Mouse (Mus musculus) MEL (cell line): Measurements from ENCODE around the gene Tubd1.

ENCODE experiments used
- CHD2 ChIP-seq: IDR thresholded peaks from 2 replicates; pipeline ENCODE4 v1.6.1; 2011; ENCODE audit warnings: low read length, improper control_type of control experiment
- CTCF ChIP-seq, 3 experiments: IDR thresholded peaks in 2 of 3; conservative IDR thresholded peaks in 1 of 3; 2 replicates each; pipeline ENCODE4 v1.5.1; 2011 to 2012; ENCODE audit warnings: low read length in 3 of 3, low read depth in 2 of 3, mild to moderate bottlenecking in 2 of 3, improper control_type of control experiment in 1 of 3, inconsistent platforms in 1 of 3, mixed read lengths in 1 of 3, moderate library complexity in 1 of 3; ENCODE audit not compliant: control insufficient read depth in 1 of 3, insufficient read depth in 1 of 3, poor library complexity in 1 of 3, severe bottlenecking in 1 of 3
- MAFK ChIP-seq: IDR thresholded peaks from 2 replicates; pipeline ENCODE4 v1.6.1; 2011; ENCODE audit warnings: low read depth, mild to moderate bottlenecking, low read length, improper control_type of control experiment, borderline replicate concordance
- MAZ ChIP-seq: IDR thresholded peaks from 2 replicates; pipeline ENCODE4 v1.6.1; 2012; ENCODE audit warnings: low read depth, mild to moderate bottlenecking, inconsistent platforms, low read length, improper control_type of control experiment
- MEF2A ChIP-seq: IDR thresholded peaks from 2 replicates; pipeline ENCODE4 v1.6.1; 2014; ENCODE audit warnings: low read depth, mild to moderate bottlenecking, inconsistent platforms, low read length, improper control_type of control experiment; ENCODE audit not compliant: poor library complexity, insufficient replicate concordance, severe bottlenecking; ENCODE audit errors: extremely low read depth
- NELFE ChIP-seq: IDR thresholded peaks from 2 replicates; pipeline ENCODE4 v1.6.1; 2011; ENCODE audit warnings: low read depth, low read length, improper control_type of control experiment
- POLR2A ChIP-seq, 2 experiments: IDR thresholded peaks; 2 replicates each; pipeline ENCODE4 v1.6.1; 2011 to 2012; ENCODE audit warnings: low read length in 2 of 2, mild to moderate bottlenecking in 2 of 2, control low read depth in 1 of 2, improper control_type of control experiment in 1 of 2, low read depth in 1 of 2, moderate library complexity in 1 of 2; ENCODE audit not compliant: control insufficient read depth in 1 of 2, insufficient read depth in 1 of 2, poor library complexity in 1 of 2
- POLR2AphosphoS5 ChIP-seq: IDR thresholded peaks from 2 replicates; pipeline ENCODE4 v1.6.1; 2012; ENCODE audit warnings: low read depth, borderline replicate concordance, mild to moderate bottlenecking, inconsistent platforms, low read length, moderate library complexity, mixed read lengths
- RAD21 ChIP-seq: IDR thresholded peaks from 2 replicates; pipeline ENCODE4 v1.6.1; 2011; ENCODE audit warnings: mild to moderate bottlenecking, low read depth, low read length, improper control_type of control experiment
- SMC3 ChIP-seq: IDR thresholded peaks from 2 replicates; pipeline ENCODE4 v1.6.1; 2011; ENCODE audit warnings: low read depth, low read length, improper control_type of control experiment
- TCF12 ChIP-seq: IDR thresholded peaks from 2 replicates; pipeline ENCODE4 v1.6.1; 2014; ENCODE audit warnings: low read depth, mild to moderate bottlenecking, inconsistent platforms, low read length, improper control_type of control experiment, moderate library complexity
- USF1 ChIP-seq: IDR thresholded peaks from 2 replicates; pipeline ENCODE4 v1.6.1; 2014; ENCODE audit warnings: low read depth, mild to moderate bottlenecking, inconsistent platforms, low read length, improper control_type of control experiment, moderate library complexity
- ZNF384 ChIP-seq: IDR thresholded peaks from 2 replicates; pipeline ENCODE4 v1.6.1; 2012; ENCODE audit warnings: low read depth, mild to moderate bottlenecking, inconsistent platforms, low read length, improper control_type of control experiment

DNA sequence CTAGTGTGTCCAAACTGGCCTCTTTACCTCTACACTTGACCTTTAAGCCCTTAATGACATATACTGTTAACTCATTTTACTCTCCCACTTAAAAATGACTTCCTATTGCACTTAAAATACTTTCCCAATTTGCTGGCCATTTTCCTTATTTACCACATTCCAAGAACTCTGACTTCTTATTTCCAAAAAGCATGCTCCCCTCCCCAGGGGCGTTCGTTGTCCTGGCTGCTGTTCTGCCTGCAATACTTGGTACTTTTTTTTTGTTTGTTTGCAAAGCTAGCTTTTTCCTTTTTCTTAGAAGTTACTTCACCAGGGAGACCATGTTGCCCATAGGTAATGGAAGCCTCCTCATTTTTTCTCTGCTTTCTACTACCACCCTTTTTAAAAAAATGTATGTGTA is 41.7 kb upstream of the Tubd1 start:
- TF ChIP-seq MAFK (no peak), POLR2AphosphoS5 (no peak), POLR2A (IDR thresholded peaks at IDR 0.05; ENCODE audit: control insufficient read depth in 1 of 2, insufficient read depth in 1 of 2, low read depth in 1 of 2, low read length in 2 of 2, poor library complexity in 1 of 2) (peak in 1 of 2 experiments; percentile 39; a peak in 1 of 4 replicates), CTCF (IDR thresholded peaks at IDR 0.05 in 2 of 3, conservative IDR thresholded peaks at IDR 0.05 in 1 of 3; ENCODE audit: control insufficient read depth in 1 of 3, insufficient read depth in 1 of 3, low read depth in 2 of 3, low read length in 3 of 3, poor library complexity in 1 of 3, severe bottlenecking in 1 of 3) (no peak), TCF12 (no peak), USF1 (no peak), MAZ (no peak), RAD21 (no peak), SMC3 (no peak), CHD2 (no peak), NELFE (no peak), MEF2A (no peak), ZNF384 (no peak)
